Mouse (Mus musculus) CH12.LX (cell line): ENCODE measurements around the gene 1810062G17Rik. TPM values are rescaled to one million over a fixed set of nuclear protein-coding genes. Genes with fewer than 3 reads are reported as not detected.

Source experiments
- DNase-seq: peaks from one replicate; pipeline ENCODE4 v3.0.0-alpha.2; 2013; ENCODE audit errors: extremely low read depth
- H3K27ac ChIP-seq: 2 replicates; pipeline ENCODE4 v1.5.1; 2012; ENCODE audit warnings: low read depth, mild to moderate bottlenecking, control low read depth, moderate library complexity; ENCODE audit not compliant: insufficient read depth
- H3K27me3 ChIP-seq: replicated peaks from 2 replicates; pipeline ENCODE3; 2012; ENCODE audit warnings: inconsistent platforms
- H3K36me3 ChIP-seq, 2 experiments: replicated peaks in 1 of 2; 2 replicates each; pipeline versions ENCODE3 to v1.6.1; 2012; ENCODE audit warnings: inconsistent platforms in 1 of 2, low read length in 1 of 2, mild to moderate bottlenecking in 1 of 2, mixed read lengths in 1 of 2, moderate library complexity in 1 of 2; ENCODE audit not compliant: control insufficient read depth in 1 of 2, insufficient read depth in 1 of 2
- H3K4me1 ChIP-seq, 2 experiments: 2 replicates each; pipeline ENCODE4 v1.6.1; 2012; ENCODE audit warnings: inconsistent platforms in 1 of 2, moderate library complexity in 1 of 2; ENCODE audit not compliant: insufficient read depth in 2 of 2, control insufficient read depth in 1 of 2
- H3K4me2 ChIP-seq: 2 replicates; pipeline ENCODE4 v1.6.1; 2012; ENCODE audit warnings: low read depth, mild to moderate bottlenecking, control low read depth; ENCODE audit not compliant: poor library complexity, insufficient read depth, severe bottlenecking
- H3K4me3 ChIP-seq, 3 experiments: fragments of 150-350 bp in 1 of 3; sonication (generic) in 1 of 3; replicated peaks in 1 of 3; 2 replicates each; pipeline versions ENCODE3 to v1.5.1; 2011 to 2012; ENCODE audit warnings: low read depth in 2 of 3, low read length in 2 of 3, mild to moderate bottlenecking in 2 of 3, moderate library complexity in 2 of 3, control low read depth in 1 of 3, improper control_type of control experiment in 1 of 3, inconsistent platforms in 1 of 3, mixed read lengths in 1 of 3; ENCODE audit not compliant: poor library complexity in 1 of 3
- H3K79me2 ChIP-seq: replicated peaks from 2 replicates; pipeline ENCODE4 v1.6.1; 2012; ENCODE audit warnings: mild to moderate bottlenecking, moderate library complexity; ENCODE audit not compliant: control insufficient read depth, poor library complexity, insufficient read depth, severe bottlenecking; ENCODE audit errors: extremely low read depth
- H3K9ac ChIP-seq: 2 replicates; pipeline ENCODE4 v1.6.1; 2012; ENCODE audit warnings: low read depth, mild to moderate bottlenecking, control low read depth, moderate library complexity; ENCODE audit not compliant: insufficient read depth
- H3K9me3 ChIP-seq: replicated peaks from 2 replicates; pipeline ENCODE3; 2012; ENCODE audit warnings: low read length, inconsistent platforms, mixed read lengths
- BHLHE40 ChIP-seq: IDR thresholded peaks from 2 replicates; pipeline ENCODE4 v1.6.1; 2011; ENCODE audit warnings: mild to moderate bottlenecking, low read depth, low read length, improper control_type of control experiment
- CHD2 ChIP-seq: IDR thresholded peaks from 2 replicates; pipeline ENCODE4 v1.6.1; 2011; ENCODE audit warnings: low read length, improper control_type of control experiment
- CTCF ChIP-seq, 2 experiments: IDR thresholded peaks in 1 of 2; conservative IDR thresholded peaks in 1 of 2; 2 replicates each; pipeline ENCODE4 v1.5.1; 2011 to 2012; ENCODE audit warnings: low read depth in 2 of 2, low read length in 2 of 2, improper control_type of control experiment in 1 of 2, inconsistent platforms in 1 of 2, mild to moderate bottlenecking in 1 of 2, moderate library complexity in 1 of 2
- ELF1 ChIP-seq: IDR thresholded peaks from 2 replicates; pipeline ENCODE4 v1.6.1; 2014; ENCODE audit warnings: low read depth, mild to moderate bottlenecking, inconsistent platforms, low read length, improper control_type of control experiment
- ETS1 ChIP-seq: conservative IDR thresholded peaks from 2 replicates; pipeline ENCODE4 v1.6.1; 2012; ENCODE audit warnings: low read depth, mild to moderate bottlenecking, inconsistent platforms, low read length, improper control_type of control experiment, moderate library complexity
- HCFC1 ChIP-seq: IDR thresholded peaks from 2 replicates; pipeline ENCODE4 v1.6.1; 2012; ENCODE audit warnings: low read depth, mild to moderate bottlenecking, inconsistent platforms, low read length, improper control_type of control experiment
- IRF4 ChIP-seq: IDR thresholded peaks from 2 replicates; pipeline ENCODE4 v1.6.1; 2014; ENCODE audit warnings: low read depth, mild to moderate bottlenecking, inconsistent platforms, low read length, improper control_type of control experiment
- JUN ChIP-seq: IDR thresholded peaks from 2 replicates; pipeline ENCODE4 v1.6.1; 2011; ENCODE audit warnings: low read depth, mild to moderate bottlenecking, low read length, improper control_type of control experiment, moderate library complexity; ENCODE audit not compliant: insufficient read depth
- KAT2A ChIP-seq: IDR thresholded peaks from 2 replicates; pipeline ENCODE4 v1.6.1; 2012; ENCODE audit warnings: low read length, improper control_type of control experiment, inconsistent platforms; ENCODE audit not compliant: insufficient replicate concordance
- MXI1 ChIP-seq: IDR thresholded peaks from 2 replicates; pipeline ENCODE4 v1.6.1; 2011; ENCODE audit warnings: mild to moderate bottlenecking, low read depth, low read length, improper control_type of control experiment
- NELFE ChIP-seq: IDR thresholded peaks from 2 replicates; pipeline ENCODE4 v1.6.1; 2011; ENCODE audit warnings: low read depth, low read length, improper control_type of control experiment
- NRF1 ChIP-seq: IDR thresholded peaks from 2 replicates; pipeline ENCODE4 v1.6.1; 2014; ENCODE audit warnings: low read depth, mild to moderate bottlenecking, inconsistent platforms, low read length, improper control_type of control experiment, moderate library complexity
- PAX5 ChIP-seq: IDR thresholded peaks from 2 replicates; pipeline ENCODE4 v1.6.1; 2012; ENCODE audit warnings: low read length, inconsistent platforms, mixed read lengths
- POLR2A ChIP-seq: IDR thresholded peaks from 2 replicates; pipeline ENCODE4 v1.6.1; 2011; ENCODE audit warnings: low read depth, mild to moderate bottlenecking, improper control_type of control experiment, low read length
- RCOR1 ChIP-seq: conservative IDR thresholded peaks from 2 replicates; pipeline ENCODE4 v1.6.1; 2012; ENCODE audit warnings: low read depth, mild to moderate bottlenecking, inconsistent platforms, low read length, improper control_type of control experiment
- TBP ChIP-seq: conservative IDR thresholded peaks from 2 replicates; pipeline ENCODE4 v1.6.1; 2011; ENCODE audit warnings: low read depth, low read length, improper control_type of control experiment
- TCF12 ChIP-seq: IDR thresholded peaks from 2 replicates; pipeline ENCODE4 v1.6.1; 2014; ENCODE audit warnings: low read depth, mild to moderate bottlenecking, inconsistent platforms, low read length, improper control_type of control experiment
- UBTF ChIP-seq: IDR thresholded peaks from 2 replicates; pipeline ENCODE4 v1.6.1; 2012; ENCODE audit warnings: low read depth, mild to moderate bottlenecking, inconsistent platforms, low read length, improper control_type of control experiment, moderate library complexity
- USF1 ChIP-seq: IDR thresholded peaks from 2 replicates; pipeline ENCODE4 v1.6.1; 2014; ENCODE audit warnings: low read depth, mild to moderate bottlenecking, inconsistent platforms, low read length, improper control_type of control experiment
- USF2 ChIP-seq: conservative IDR thresholded peaks from 2 replicates; pipeline ENCODE4 v1.6.1; 2011; ENCODE audit warnings: low read depth, low read length, improper control_type of control experiment
- ZC3H11A ChIP-seq: IDR thresholded peaks from 2 replicates; pipeline ENCODE4 v1.6.1; 2012; ENCODE audit warnings: low read depth, mild to moderate bottlenecking, inconsistent platforms, low read length, improper control_type of control experiment
- ZNF384 ChIP-seq: IDR thresholded peaks from 2 replicates; pipeline ENCODE4 v1.6.1; 2012; ENCODE audit warnings: low read depth, low read length, improper control_type of control experiment, inconsistent platforms
- dilution Hi-C: fragments of 300-500 bp; cut with MboI; formaldehyde crosslinking; loops from 2 replicates; pipeline ENCODE4 v1.14.3; 2020; ENCODE audit warnings: low sequenced_read_pairs; ENCODE audit not compliant: extremely low pct_unique_long_range_greater_than_20kb, extremely low pct_ligation_motif_present
- in situ Hi-C: fragments of 300-500 bp; cut with MboI; formaldehyde crosslinking; loops from 3 replicates; pipeline ENCODE4 v1.14.3; 2019; ENCODE audit warnings: low sequenced_read_pairs, low pct_ligation_motif_present, low pct_unique_long_range_greater_than_20kb, mixed read lengths
- polyA plus RNA-seq: library from polyadenylated mRNA; unstranded; fragments of >175 nt; gene quantifications from 2 replicates; pipeline ENCODE4 v1.2.1, GENCODE M21; 2012; ENCODE audit warnings: low read depth; ENCODE audit not compliant: insufficient read length
- total RNA-seq, 2 experiments: library from RNA; depleted of rRNA; stranded (reverse); fragments of 300-350 nt in 1 of 2; fragments of >200 nt in 1 of 2; gene quantifications; 2 replicates each; pipeline ENCODE4 v1.2.3; 2012 to 2014

1810062G17Rik gene
- total and polyA plus RNA-seq, 3 experiments, result 3.1 to 3.9 (median 3.3) TPM

GRCm38 (mm10) chr3:36471856-36472255, 3.9 kb upstream of the 1810062G17Rik start:
- no peaks in the 10 kb centered on the region for H3K27me3 ChIP-seq
- dilution Hi-C loops (no loop called here), in situ Hi-C loops (no loop called here)
- H3K4me1 ChIP-seq, result peaks cover under 1 to 7% of the 10 kb centered on the region in 2 experiments; a peak in 3 of 4 replicates
- H3K4me2 ChIP-seq, result no peak overlapping the region
- H3K4me3 ChIP-seq, result no peak overlapping the region
- no peak for TF ChIP-seq KAT2A
- no peak for TF ChIP-seq IRF4
- no peak for TF ChIP-seq UBTF
- TF ChIP-seq BHLHE40, result no peak
- no peak for TF ChIP-seq ZC3H11A
- no peak for TF ChIP-seq USF1
- no peaks in the 10 kb centered on the region for H3K9me3 ChIP-seq
- H3K79me2 ChIP-seq, result no peaks in the 10 kb centered on the region
- no peak overlapping the region for H3K9ac ChIP-seq
- H3K27ac ChIP-seq, result no peak overlapping the region
- no peak for DNase-seq
- H3K36me3 ChIP-seq, result peaks cover 0 to 2% of the 10 kb centered on the region in 2 experiments

- Histone ChIP-seq H3K4me1 (peaks cover 2 to 12% of the 10 kb centered on the region in 2 experiments; a peak in 3 of 4 replicates), H3K79me2 (no peaks in the 10 kb centered on the region), H3K27ac (no peak overlapping the region), H3K4me3 (no peak overlapping the region), H3K27me3 (no peaks in the 10 kb centered on the region), H3K4me2 (no peak overlapping the region), H3K9me3 (no peaks in the 10 kb centered on the region), H3K36me3 (peaks cover 0 to 2% of the 10 kb centered on the region in 2 experiments), H3K9ac (no peak overlapping the region)
- no peak for TF ChIP-seq NELFE
- TF ChIP-seq ELF1, result no peak
- no peak for TF ChIP-seq ZNF384
- no peak for TF ChIP-seq IRF4
- no peak for TF ChIP-seq CTCF (conservative IDR thresholded peaks at IDR 0.05 in 1 of 2, IDR thresholded peaks at IDR 0.05 in 1 of 2; ENCODE audit: low read depth in 2 of 2, low read length in 2 of 2)
- TF ChIP-seq BHLHE40, result no peak
- no peak for TF ChIP-seq ETS1
- no peak for TF ChIP-seq CHD2
- no peak for DNase-seq
- in situ Hi-C loops, result no loop called here
- dilution Hi-C loops, result no loop called here
These were observed 2.5 kb upstream of the 1810062G17Rik start for GRCm38 (mm10) chr3:36473222-36473621.

DNA sequence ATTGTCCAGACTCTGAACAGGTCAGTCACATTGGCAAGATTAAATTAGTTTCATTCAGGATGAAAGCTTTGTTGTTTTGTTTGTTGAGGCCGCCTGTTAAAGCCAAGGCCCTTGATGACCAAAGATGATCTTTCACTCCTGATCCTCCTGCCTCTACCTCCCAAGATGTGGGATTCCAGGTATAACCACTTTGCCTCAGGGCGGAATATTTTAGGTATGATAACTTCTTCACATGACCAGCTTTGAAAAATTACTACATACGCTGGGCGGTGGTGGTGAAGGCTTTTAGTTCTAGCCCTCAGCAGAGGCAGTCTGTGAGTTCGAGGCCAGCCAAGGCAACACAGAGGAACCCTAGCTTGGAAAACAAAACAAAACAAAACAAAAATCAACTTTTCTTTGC, 1.3 kb upstream of the 1810062G17Rik start:
- H3K4me2 ChIP-seq, result peak overlapping the region; percentile 9; the same call in 1 of the 2 replicates
- in situ Hi-C loops, result no loop called here
- H3K79me2 ChIP-seq, result no peaks in the 10 kb centered on the region
- H3K4me3 ChIP-seq, result peak overlapping the region in 1 of 3 experiments; percentile 93
- peaks cover 5 to 19% of the 10 kb centered on the region in 2 experiments; a peak in 3 of 4 replicates for H3K4me1 ChIP-seq
- H3K27ac ChIP-seq, result no peak overlapping the region
- no peak for TF ChIP-seq JUN
- no peak for TF ChIP-seq MXI1
- TF ChIP-seq POLR2A, result no peak
- TF ChIP-seq NRF1, result no peak
- TF ChIP-seq PAX5, result no peak
- TF ChIP-seq RCOR1, result no peak
- no peak for TF ChIP-seq HCFC1
- no peak for TF ChIP-seq ELF1
- no peak for TF ChIP-seq USF2
- TF ChIP-seq TBP, result no peak
- TF ChIP-seq CHD2, result no peak
- TF ChIP-seq TCF12, result no peak
- peaks cover 0 to 2% of the 10 kb centered on the region in 2 experiments for H3K36me3 ChIP-seq
- dilution Hi-C loops, result no loop called here
- H3K9ac ChIP-seq, result peak overlapping the region; percentile 44; the same call in 1 of the 2 replicates
- no peaks in the 10 kb centered on the region for H3K9me3 ChIP-seq
- no peaks in the 10 kb centered on the region for H3K27me3 ChIP-seq
- DNase-seq, result no peak
